Mouse (Mus musculus): ENCODE data around the gene Parva. TPM values are rescaled to one million over a fixed set of nuclear protein-coding genes. Genes with fewer than 3 reads are reported as not detected.

Gene Parva
- total RNA-seq, 4 experiments from 2014 or later, result 42.6 to 46.1 (median 44.5) TPM

GRCm38 (mm10) chr7:112423438-112423837, 3.9 kb upstream of the Parva start:
- DNase-seq (ENCODE audit: low spot score), result no peak

GRCm38 (mm10) chr7:112426811-112427210, 494 bp upstream of the Parva start:
- DNase-seq (ENCODE audit: low spot score), result no peak

GRCm38 (mm10) chr7:112428158-112428535, 842 bp downstream of the Parva start:
- DNase-seq (ENCODE audit: low spot score), result peak; percentile 88

- no peak for DNase-seq (ENCODE audit: low spot score)
Measured at GRCm38 (mm10) chr7:112439846-112440245, 12.5 kb downstream of the Parva start.

- DNase-seq (ENCODE audit: low spot score), result no peak
Measured at GRCm38 (mm10) chr7:112444152-112444984, 17.1 kb downstream of the Parva start.

- no peak for DNase-seq (ENCODE audit: low spot score)
Measured at GRCm38 (mm10) chr7:112444985-112445367, 17.7 kb downstream of the Parva start.

- no peak for DNase-seq (ENCODE audit: low spot score)
Measured at GRCm38 (mm10) chr7:112446498-112446897, 19.2 kb downstream of the Parva start.

- no peak for DNase-seq (ENCODE audit: low spot score)
Measured at GRCm38 (mm10) chr7:112449954-112450700, 22.8 kb downstream of the Parva start.

- DNase-seq (ENCODE audit: low spot score), result no peak
Measured at GRCm38 (mm10) chr7:112452471-112452870, 25.2 kb downstream of the Parva start.

- no peak for DNase-seq (ENCODE audit: low spot score)
Measured at GRCm38 (mm10) chr7:112453805-112454214, 26.5 kb downstream of the Parva start.

- DNase-seq (ENCODE audit: low spot score), result no peak
Measured at GRCm38 (mm10) chr7:112454380-112454779, 27.1 kb downstream of the Parva start.

- no peak for DNase-seq (ENCODE audit: low spot score)
Measured at GRCm38 (mm10) chr7:112454951-112455350, 27.6 kb downstream of the Parva start.

- no peak for DNase-seq (ENCODE audit: low spot score)
Measured at GRCm38 (mm10) chr7:112455566-112456110, 28.3 kb downstream of the Parva start.

- no peak for DNase-seq (ENCODE audit: low spot score)
Measured at GRCm38 (mm10) chr7:112457373-112457772, 30.1 kb downstream of the Parva start.

GRCm38 (mm10) chr7:112457920-112458319, 30.6 kb downstream of the Parva start:
- DNase-seq (ENCODE audit: low spot score), result no peak

GRCm38 (mm10) chr7:112458440-112458839, 31.1 kb downstream of the Parva start:
- no peak for DNase-seq (ENCODE audit: low spot score)

GRCm38 (mm10) chr7:112463074-112463473, 35.8 kb downstream of the Parva start:
- DNase-seq (ENCODE audit: low spot score), result no peak

- DNase-seq (ENCODE audit: low spot score), result no peak
Measured at GRCm38 (mm10) chr7:112465920-112466319, 38.6 kb downstream of the Parva start.

GRCm38 (mm10) chr7:112466786-112467185, 39.5 kb downstream of the Parva start:
- DNase-seq (ENCODE audit: low spot score), result no peak

GRCm38 (mm10) chr7:112467687-112468111, 40.4 kb downstream of the Parva start:
- DNase-seq (ENCODE audit: low spot score), result peak; percentile 62

GRCm38 (mm10) chr7:112469817-112470216, 42.5 kb downstream of the Parva start:
- DNase-seq (ENCODE audit: low spot score), result peak; percentile 71

GRCm38 (mm10) chr7:112471316-112471715, 44.0 kb downstream of the Parva start:
- DNase-seq (ENCODE audit: low spot score), result peak; percentile 44
